Mouse (Mus musculus) natural killer cell, adult 2 months (primary cell): ENCODE results near the gene Mrpl39.
A peak's percentile ranks its signal among the peaks of the same experiment; 100 is the strongest.

Experiments used
- DNase-seq, 2 experiments: peaks; one replicate each; pipeline ENCODE4 v3.0.0; 2022; ENCODE audit warnings: low spot score in 2 of 2

Mrpl39 gene

GRCm38 (mm10) chr16:84735166-84736105 is at the start of gene Mrpl39:
Gene Mrpl39 (minus strand): TSS chr16:84735742.
- DNase-seq, result peak; percentile 89 to 94

DNA sequence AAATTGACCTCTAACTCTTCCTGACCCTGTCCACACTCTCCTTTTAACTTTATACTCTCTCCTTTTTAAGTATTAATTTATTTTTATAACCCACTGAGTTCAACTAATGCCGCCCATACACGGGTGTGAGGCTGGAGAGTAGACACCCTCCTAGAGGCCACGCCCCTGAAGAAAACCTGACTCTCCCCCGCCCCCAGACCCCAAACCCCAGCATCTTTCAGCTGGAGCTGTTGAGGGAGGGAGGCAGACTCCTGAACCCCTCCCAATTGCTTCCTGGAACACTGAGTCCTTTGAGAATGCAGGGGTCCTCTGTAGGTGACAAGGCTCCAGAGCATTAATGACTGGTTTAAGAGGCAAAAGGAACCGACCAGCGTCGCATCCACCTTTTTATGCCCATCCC is 49.4 kb upstream of the Mrpl39 start:
- DNase-seq, result no peak

DNA sequence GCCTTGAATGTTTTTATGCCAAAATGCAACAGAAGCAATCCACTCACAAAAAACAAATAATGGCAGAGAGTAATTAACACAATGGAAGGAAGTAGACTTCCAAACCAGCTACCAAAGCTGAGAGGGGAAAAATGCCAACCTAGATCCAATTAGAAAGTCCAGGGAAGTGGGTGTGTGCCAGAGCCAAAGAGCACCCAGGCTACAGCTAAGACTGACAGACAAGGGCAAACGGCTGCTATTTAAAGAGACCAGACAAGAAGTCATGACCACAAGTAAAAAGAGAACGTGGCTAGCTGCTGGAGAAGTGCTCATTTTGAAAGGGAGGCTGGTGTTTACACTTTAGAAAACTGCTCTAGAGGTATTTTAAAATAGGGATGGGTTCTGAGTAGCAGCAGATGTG is 47.7 kb upstream of the Mrpl39 start:
- no peak for DNase-seq

- no peak for DNase-seq
Measured at GRCm38 (mm10) chr16:84779718-84780117, 44.2 kb upstream of the Mrpl39 start.

- no peak for DNase-seq
Measured at GRCm38 (mm10) chr16:84778861-84779630, 43.5 kb upstream of the Mrpl39 start.

GRCm38 (mm10) chr16:84778431-84778830 is 42.9 kb upstream of the Mrpl39 start:
- no peak for DNase-seq

GRCm38 (mm10) chr16:84776089-84776784 is 40.7 kb upstream of the Mrpl39 start:
- no peak for DNase-seq

GRCm38 (mm10) chr16:84775356-84775755 is 39.8 kb upstream of the Mrpl39 start:
- no peak for DNase-seq

DNA sequence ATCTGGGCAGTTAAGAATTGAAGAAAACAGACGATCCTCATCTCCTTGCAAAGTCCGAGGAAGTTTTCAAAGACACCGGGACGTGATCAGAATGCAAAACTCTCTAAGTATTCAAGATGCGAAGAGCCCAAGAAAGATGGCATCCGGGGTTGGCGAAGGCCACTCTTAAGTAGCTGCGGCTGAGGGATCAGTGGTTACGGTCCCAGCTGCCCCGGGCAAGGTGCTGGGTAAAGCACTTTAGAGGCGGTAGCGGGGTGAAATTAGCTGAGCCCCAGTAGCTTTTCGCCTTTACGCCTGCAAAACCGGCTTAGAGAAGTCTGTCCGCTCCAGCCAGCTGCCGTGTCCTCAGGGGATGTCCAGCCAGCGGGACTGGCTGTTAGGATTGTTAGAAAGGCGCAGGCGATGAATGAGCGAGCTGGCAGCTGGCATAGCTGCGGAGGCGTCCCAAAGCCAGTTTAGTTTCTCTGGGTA is 39.3 kb upstream of the Mrpl39 start:
- no peak for DNase-seq

DNA sequence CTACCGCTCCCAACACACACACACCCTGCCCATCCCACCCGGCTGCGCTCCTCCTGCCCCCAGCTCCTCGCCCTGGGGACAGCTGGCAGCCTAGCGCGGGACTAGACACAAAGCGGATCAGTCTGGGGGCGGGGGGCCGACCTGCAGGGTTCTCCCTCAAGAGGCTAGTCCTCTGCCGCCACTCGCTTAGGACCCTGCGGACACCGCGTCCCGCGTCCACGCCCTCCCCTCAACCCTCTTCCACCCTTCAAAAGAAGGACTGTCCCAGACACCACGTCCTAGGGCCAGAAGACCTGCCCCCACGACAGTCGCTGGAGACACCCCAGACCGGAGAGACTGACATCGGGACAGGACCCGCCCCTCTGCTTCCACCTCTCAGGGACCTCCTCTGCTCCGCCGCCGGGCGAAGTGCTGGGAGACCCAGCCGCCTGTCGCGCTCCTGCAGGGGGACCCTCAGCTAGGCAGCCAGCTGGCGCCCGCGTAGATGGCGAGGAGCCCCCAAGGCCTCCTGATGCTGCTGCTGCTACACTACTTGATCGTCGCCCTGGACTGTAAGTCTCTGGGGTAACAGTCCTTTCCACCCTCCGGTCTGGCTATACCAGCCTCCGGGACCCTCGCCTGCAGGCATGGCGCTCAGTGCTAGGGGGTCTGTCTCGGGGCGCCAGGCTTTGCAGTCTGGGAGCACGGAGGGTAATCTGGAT is 38.6 kb upstream of the Mrpl39 start, which contains the start of gene Jam2:
Jam2 (plus strand) TSS at position 121 of the 701 bp plus-strand sequence.
- DNase-seq, result peak; percentile 9 to 12

DNA sequence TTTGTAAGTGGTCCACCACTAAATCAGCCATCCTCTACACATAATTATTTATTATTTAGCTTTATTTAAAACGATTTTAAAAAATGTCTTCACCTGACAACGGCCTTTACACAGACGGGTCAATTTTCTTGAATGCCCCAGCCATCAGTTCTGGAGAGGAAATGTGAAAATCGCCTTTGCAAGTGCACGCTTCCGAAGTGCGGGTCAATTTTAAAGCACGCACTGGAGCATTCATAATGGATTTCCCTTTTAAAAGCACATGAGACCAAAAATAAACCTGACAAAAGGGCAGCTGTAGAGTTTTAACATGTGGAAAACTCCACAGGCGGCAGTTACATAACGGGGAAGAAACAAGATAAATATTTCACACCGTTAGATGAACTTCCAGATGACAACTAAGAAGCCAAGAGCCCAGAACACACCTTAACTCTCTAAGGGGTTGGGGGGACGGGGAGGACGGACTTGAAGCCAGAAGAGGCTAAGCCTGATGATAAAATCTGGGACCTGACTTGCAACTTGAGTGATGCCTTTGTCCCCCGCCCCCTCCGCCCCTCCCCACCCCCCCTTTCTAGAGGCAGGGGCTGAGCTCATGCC is 37.8 kb upstream of the Mrpl39 start:
- no peak for DNase-seq

GRCm38 (mm10) chr16:84772496-84773267 is 37.1 kb upstream of the Mrpl39 start:
- no peak for DNase-seq

- DNase-seq, result no peak
Measured at GRCm38 (mm10) chr16:84771461-84771860, 35.9 kb upstream of the Mrpl39 start.

- DNase-seq, result no peak
Measured at GRCm38 (mm10) chr16:84770891-84771290, 35.3 kb upstream of the Mrpl39 start.

DNA sequence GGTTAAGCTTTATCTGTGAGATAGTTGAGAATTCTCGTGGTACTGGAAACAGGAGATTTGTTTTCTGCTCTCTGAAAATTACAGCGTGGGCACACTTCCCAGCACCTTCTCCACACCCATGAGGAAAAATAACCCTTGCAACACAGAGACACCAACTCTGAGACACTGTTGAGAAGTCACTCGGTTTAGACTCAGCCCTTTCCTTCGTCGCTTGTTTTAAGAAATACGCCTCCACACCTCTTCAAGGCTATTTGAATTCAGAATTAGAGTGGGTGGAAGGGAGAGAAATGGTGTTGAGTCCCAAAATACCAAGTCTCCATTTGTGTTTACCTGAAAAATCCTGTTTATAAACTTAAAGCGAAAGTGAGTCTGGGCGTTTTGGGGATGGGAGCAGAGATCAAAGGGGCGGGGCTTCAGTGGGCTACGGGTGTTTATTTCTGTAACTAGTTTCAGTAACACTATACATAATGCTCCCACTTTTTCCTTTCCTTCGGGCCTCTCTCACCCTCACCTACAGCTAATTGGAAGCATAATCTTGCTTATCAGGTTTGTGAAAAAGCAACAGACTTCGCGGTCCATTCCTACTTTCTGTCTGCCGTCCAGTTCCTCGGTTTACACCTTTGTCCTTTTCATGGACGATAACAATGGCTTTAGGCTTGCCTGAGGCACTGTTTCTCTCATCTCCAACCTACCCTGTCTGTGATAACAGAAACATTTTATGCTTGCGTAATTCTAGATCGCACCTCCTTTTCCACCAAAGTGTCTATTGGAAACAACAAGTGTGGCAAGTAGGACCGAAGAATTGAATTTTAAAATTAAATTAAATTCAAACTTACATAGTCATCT is 34.3 kb upstream of the Mrpl39 start:
- DNase-seq, result no peak

GRCm38 (mm10) chr16:84769182-84769581 is 33.6 kb upstream of the Mrpl39 start:
- no peak for DNase-seq

DNA sequence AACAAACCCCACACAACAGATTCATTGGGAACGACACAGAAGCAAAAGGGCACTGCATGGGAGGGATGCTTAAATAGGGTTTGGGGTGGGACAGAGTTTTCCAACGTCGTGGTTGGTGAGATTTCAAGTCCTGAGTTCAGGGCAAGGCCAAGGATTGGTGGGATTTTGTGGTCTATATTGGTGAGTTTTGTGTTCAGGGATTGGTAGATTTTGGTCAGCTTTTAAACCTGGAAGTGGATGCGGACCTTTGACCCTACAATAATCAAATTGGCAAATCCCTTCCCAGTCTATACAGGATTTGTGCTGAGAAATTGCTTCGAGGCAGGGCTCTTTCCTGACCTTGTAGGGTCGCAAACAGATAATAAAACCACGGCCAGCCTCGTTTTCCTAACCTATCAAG is 32.4 kb upstream of the Mrpl39 start:
- DNase-seq, result no peak

DNA sequence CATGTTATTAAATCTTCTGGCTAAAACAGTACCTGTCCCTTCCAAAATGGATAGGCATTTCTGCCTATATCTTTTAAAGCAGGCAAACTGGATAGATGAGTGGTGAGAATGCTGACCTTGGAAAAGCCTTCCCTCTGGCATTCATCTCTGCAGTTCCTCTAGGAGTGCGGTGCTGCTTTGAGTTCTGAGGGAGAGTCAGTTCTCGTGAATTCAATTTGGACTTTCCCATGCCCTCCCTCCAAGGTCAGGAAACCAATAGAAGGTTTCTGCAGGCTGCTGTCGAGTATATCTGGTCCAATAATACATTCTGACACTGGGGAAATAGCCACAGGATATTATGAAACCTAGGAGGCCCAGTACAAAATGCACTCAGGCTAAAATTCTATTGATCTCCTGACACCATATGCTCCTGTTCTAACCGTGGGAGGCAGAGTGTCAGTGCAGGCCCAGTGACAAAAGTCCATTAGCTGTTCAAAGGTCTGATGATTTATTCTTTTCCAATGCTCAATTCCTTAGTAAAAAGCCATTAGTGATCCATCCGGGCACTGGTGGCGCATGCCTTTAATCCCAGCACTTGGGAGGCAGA is 10.3 kb upstream of the Mrpl39 start:
- DNase-seq, result no peak
